Mouse (Mus musculus) E14TG2a.4 (cell line): Measurements from ENCODE around the gene Fbxo27.

ENCODE experiments used
- H3K27me3 ChIP-seq: 2 replicates; pipeline ENCODE4 v1.6.1; 2014; ENCODE audit warnings: low read length, control low read depth; ENCODE audit not compliant: insufficient read depth
- H3K36me3 ChIP-seq: 2 replicates; pipeline ENCODE4 v1.6.1; 2014; ENCODE audit warnings: low read length, control low read depth; ENCODE audit not compliant: insufficient read depth
- H3K4me1 ChIP-seq: replicated peaks from 2 replicates; pipeline ENCODE4 v1.6.1; 2014; ENCODE audit warnings: low read depth, low read length, control low read depth
- H3K4me3 ChIP-seq: replicated peaks from 2 replicates; pipeline ENCODE4 v1.5.1; 2014; ENCODE audit warnings: mild to moderate bottlenecking, low read length
- H3K9me3 ChIP-seq: 2 replicates; pipeline ENCODE4 v1.6.1; 2014; ENCODE audit warnings: low read length, control low read depth
- CTCF ChIP-seq: conservative IDR thresholded peaks from 2 replicates; pipeline ENCODE4 v1.5.1; 2014; ENCODE audit warnings: low read length
- NANOG ChIP-seq: IDR thresholded peaks from 2 replicates; pipeline ENCODE4 v1.6.1; 2014; ENCODE audit warnings: borderline replicate concordance, low read length, mixed read lengths
- POU5F1 ChIP-seq: IDR thresholded peaks from 2 replicates; pipeline ENCODE4 v1.6.1; 2014; ENCODE audit warnings: low read length, borderline replicate concordance

The Fbxo27 gene

DNA sequence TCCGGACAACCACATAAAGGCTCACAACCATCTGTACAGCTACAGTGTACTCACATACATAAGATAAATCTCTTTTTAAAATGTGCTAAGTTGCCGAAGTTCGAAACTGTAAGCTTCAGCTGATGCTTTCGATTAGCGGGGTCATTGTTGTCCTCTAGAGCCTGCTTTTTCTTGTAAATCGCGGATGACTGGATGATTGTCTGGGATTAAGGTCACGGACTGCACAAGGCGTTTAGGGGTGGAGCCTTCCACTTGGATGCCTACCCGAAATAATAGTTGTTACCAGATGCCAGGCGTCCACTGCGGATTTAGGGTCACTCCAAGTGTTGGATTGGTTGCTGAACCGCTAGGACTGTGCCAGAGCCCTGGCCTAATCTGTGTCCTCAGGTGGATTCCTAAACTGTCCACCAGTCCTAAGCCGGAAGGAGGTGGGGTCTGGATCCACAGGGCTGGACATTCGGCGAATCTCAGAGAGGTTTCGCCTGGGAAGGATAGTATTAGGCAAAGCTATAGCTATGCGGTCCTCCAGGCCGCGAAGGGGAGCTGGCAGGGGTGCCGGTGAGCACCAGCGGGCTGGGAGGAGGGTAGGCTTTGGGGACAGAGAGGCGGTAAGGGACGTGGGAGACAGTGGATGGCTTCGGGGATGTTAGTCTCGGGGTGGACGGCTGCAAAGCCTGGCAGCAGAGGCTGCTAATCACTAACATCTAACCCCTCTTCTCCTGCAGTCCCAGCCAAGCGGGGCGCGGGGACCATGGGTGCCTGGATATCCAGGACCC lies at the start of gene Fbxo27:
Gene Fbxo27, plus strand, starts transcription at position 305 of the 776 bp plus-strand sequence.
- Histone ChIP-seq H3K9me3 (no peaks in the 10 kb centered on the region), H3K4me1 (peaks cover 69% of the 10 kb centered on the region), H3K36me3 (peaks cover 20% of the 10 kb centered on the region), H3K27me3 (no peaks in the 10 kb centered on the region), H3K4me3 (peak within 1 kb of the TSS; percentile 90)
- TF ChIP-seq CTCF: no peak
- TF ChIP-seq POU5F1: no peak
- TF ChIP-seq NANOG: peak; percentile 94

GRCm38 (mm10) chr7:28645366-28645765 lies 47.3 kb upstream of the Fbxo27 start:
- peaks cover 34% of the 10 kb centered on the region for H3K4me1 ChIP-seq
- TF ChIP-seq POU5F1: no peak
- no peak for TF ChIP-seq CTCF
- no peak for TF ChIP-seq NANOG
- H3K9me3 ChIP-seq: no peaks in the 10 kb centered on the region

GRCm38 (mm10) chr7:28645947-28646475 lies 46.6 kb upstream of the Fbxo27 start:
- no peak for TF ChIP-seq POU5F1
- no peak for TF ChIP-seq CTCF
- no peak for TF ChIP-seq NANOG
- no peaks in the 10 kb centered on the region for H3K27me3 ChIP-seq
- no peak overlapping the region for H3K4me3 ChIP-seq
- peaks cover 34% of the 10 kb centered on the region for H3K4me1 ChIP-seq
- no peaks in the 10 kb centered on the region for H3K36me3 ChIP-seq
- peaks cover 1% of the 10 kb centered on the region; the same call in 1 of the 2 replicates for H3K9me3 ChIP-seq

More at GRCm38 (mm10) chr7:28645366-28645765, 47.3 kb upstream of the Fbxo27 start:
- H3K27me3 ChIP-seq: no peaks in the 10 kb centered on the region
- no peaks in the 10 kb centered on the region for H3K36me3 ChIP-seq
- H3K4me3 ChIP-seq: no peak overlapping the region

DNA sequence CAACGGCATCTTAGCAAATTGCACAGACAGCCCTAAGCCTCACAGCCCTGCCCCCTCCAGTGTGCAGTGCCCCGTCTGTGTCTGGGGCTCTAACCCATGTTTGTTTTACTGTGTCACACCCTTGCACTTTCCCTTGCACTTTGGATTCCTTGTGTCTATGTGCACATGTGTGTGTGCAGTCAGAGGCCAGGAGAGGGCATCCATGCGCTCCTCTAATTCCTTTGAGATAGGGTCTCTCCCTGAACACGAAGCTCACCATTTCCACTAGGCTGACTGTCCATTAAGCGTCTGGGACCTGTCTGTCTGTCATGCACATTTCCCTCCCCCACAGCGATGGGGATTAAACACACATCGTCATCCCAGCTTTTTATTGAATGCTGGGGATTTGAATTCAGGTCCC lies 45.6 kb upstream of the Fbxo27 start:
- Histone ChIP-seq H3K9me3 (peaks cover 3% of the 10 kb centered on the region; the same call in 1 of the 2 replicates), H3K36me3 (no peaks in the 10 kb centered on the region), H3K4me1 (peaks cover 35% of the 10 kb centered on the region), H3K27me3 (no peaks in the 10 kb centered on the region), H3K4me3 (no peak overlapping the region)
- peak; percentile 18; the same call in 1 of the 2 replicates for TF ChIP-seq CTCF
- TF ChIP-seq POU5F1: no peak

DNA sequence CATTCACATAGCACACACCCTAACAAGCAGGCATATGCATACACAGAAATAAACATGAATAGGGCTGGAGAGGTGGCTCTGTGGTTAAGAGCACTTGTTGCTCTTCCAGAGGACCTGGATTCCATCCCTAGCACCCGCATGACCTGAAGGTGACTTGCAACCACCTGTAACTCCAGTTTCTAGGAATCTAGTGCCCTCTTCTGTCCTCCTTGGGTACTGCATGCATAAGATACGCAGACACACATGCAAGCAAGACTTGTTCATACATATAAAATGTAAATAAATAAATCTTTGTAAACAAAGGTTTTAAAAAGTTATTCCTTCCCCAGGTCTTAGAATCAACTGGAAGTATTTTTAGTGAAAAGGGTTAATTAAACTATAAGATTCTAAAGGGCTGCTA lies 41.5 kb upstream of the Fbxo27 start:
- no peaks in the 10 kb centered on the region for H3K27me3 ChIP-seq
- peaks cover 42% of the 10 kb centered on the region for H3K4me1 ChIP-seq
- peak; percentile 36; the same call in 1 of the 2 replicates for TF ChIP-seq CTCF
- no peak for TF ChIP-seq POU5F1

GRCm38 (mm10) chr7:28656430-28656829 lies 36.2 kb upstream of the Fbxo27 start:
- H3K4me1 ChIP-seq: peaks cover 57% of the 10 kb centered on the region
- H3K4me3 ChIP-seq: 0 out of 2 replicates have a peak overlapping the region, but pooled peaks have one; percentile 4
- no peak for TF ChIP-seq POU5F1
- TF ChIP-seq NANOG: peak; percentile 52; the same call in 1 of the 2 replicates
- no peaks in the 10 kb centered on the region for H3K27me3 ChIP-seq
- no peaks in the 10 kb centered on the region for H3K36me3 ChIP-seq
- H3K9me3 ChIP-seq: peaks cover under 1% of the 10 kb centered on the region

More for the DNA sequence above, 41.5 kb upstream of the Fbxo27 start:
- Histone ChIP-seq H3K4me3 (no peak overlapping the region), H3K9me3 (peaks cover 3% of the 10 kb centered on the region; the same call in 1 of the 2 replicates), H3K36me3 (no peaks in the 10 kb centered on the region)

DNA sequence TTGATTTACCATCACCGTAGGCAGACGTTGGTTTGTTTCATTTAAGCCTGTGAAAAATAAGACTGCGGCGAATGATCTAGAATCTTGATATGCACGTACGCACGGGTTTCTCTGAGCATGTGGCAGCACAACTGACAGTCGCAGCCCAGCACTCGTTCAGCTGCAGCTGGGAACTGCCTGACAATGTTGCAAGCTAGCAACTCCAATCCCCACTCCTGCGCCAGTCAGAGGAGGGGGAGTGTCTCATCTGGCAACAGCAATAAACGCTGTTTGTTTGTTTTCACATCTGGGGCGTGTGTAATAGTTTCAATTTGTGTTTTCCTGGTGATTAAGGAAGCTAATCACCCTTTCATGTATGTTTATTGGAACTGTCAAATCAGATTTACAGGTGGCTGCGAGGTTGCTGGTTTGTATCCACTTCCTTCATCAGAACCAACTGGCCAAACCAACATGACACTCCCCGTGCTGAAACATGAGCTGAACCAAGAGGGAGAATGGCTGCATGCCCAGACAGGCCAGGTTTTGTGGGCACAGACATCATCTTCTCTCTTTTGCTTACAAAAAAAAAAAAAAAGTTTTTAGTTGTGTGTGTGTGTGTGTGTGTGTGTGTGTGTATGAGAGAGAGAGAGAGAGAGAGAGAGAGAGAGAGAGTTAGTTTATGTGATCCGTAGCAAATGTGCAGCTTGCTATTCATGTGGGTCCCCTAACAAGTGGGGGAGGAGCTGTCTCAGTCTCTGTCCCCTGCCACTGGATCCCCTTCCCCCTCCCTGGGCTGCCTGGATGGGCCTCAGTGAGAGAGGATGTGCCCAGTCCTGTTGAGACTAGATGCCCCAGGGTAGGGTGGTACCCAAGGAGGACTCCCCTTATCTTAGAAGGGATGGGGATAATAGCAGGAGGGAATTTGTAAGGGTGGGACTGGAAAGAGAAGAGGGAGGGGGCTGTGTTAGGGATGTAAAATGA lies 26.7 kb upstream of the Fbxo27 start:
- Histone ChIP-seq H3K9me3 (peaks cover 6% of the 10 kb centered on the region), H3K27me3 (no peaks in the 10 kb centered on the region), H3K4me1 (peaks cover 35% of the 10 kb centered on the region), H3K36me3 (no peaks in the 10 kb centered on the region), H3K4me3 (0 out of 2 replicates have a peak overlapping the region, but pooled peaks have one; percentile 32)
- TF ChIP-seq POU5F1: no peak
- TF ChIP-seq CTCF: no peak
- no peak for TF ChIP-seq NANOG

DNA sequence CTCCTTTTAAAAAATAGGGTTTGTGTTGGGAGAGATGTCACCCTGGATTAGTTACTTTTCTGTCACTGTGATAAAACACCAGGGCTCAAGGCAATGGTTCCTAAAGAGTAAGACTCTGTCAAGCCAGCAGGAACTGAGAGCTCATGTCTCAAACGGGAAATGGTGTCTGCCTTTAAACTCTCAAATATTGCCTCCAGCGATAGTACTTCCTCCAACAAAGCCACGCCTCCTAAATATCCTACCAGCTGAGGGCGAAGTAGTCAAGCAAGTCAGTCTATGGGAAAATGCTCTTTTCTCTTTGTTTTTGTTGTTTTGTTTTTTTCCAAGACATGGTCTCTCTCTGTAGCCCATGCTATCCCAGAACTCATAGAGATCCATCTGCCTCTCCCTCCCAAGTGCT lies 21.5 kb upstream of the Fbxo27 start:
- H3K4me3 ChIP-seq: no peak overlapping the region
- no peaks in the 10 kb centered on the region for H3K9me3 ChIP-seq
- H3K4me1 ChIP-seq: peaks cover 57% of the 10 kb centered on the region
- H3K36me3 ChIP-seq: no peaks in the 10 kb centered on the region
- no peak for TF ChIP-seq POU5F1
- no peak for TF ChIP-seq CTCF
- TF ChIP-seq NANOG: no peak
- no peaks in the 10 kb centered on the region for H3K27me3 ChIP-seq
